Mouse (Mus musculus) MEL (cell line): ENCODE measurements around the gene Thsd7b. TPM values are rescaled to one million over a fixed set of nuclear protein-coding genes. Genes with fewer than 3 reads are reported as not detected.
A peak's percentile ranks its signal among the peaks of the same experiment; 100 is the strongest.

Source experiments
- DNase-seq: peaks from one replicate; pipeline ENCODE4 v3.0.0; 2011; ENCODE audit warnings: low read depth, low spot score
- H3K27ac ChIP-seq: 2 replicates; pipeline ENCODE4 v1.5.1; 2012; ENCODE audit warnings: low read depth, mild to moderate bottlenecking, control low read depth, low read length, moderate library complexity; ENCODE audit not compliant: control insufficient read depth
- H3K27me3 ChIP-seq, 2 experiments: fragments of 150-350 bp in 1 of 2; sonication (generic) in 1 of 2; 2 replicates each; pipeline ENCODE4 v1.6.1; 2012; ENCODE audit warnings: low read length in 2 of 2, mild to moderate bottlenecking in 2 of 2, improper control_type of control experiment in 1 of 2, moderate library complexity in 1 of 2; ENCODE audit not compliant: insufficient read depth in 2 of 2, control insufficient read depth in 1 of 2
- H3K36me3 ChIP-seq, 2 experiments: 2 replicates each; pipeline ENCODE4 v1.6.1; 2012 to 2014; ENCODE audit warnings: low read length in 2 of 2, improper control_type of control experiment in 1 of 2, inconsistent platforms in 1 of 2, mild to moderate bottlenecking in 1 of 2; ENCODE audit not compliant: insufficient read depth in 2 of 2, control insufficient read depth in 1 of 2
- H3K4me1 ChIP-seq, 2 experiments: fragments of 150-350 bp in 1 of 2; sonication (generic) in 1 of 2; 2 replicates each; pipeline ENCODE4 v1.6.1; 2012; ENCODE audit warnings: low read length in 2 of 2, improper control_type of control experiment in 1 of 2, mild to moderate bottlenecking in 1 of 2; ENCODE audit not compliant: insufficient read depth in 2 of 2, control insufficient read depth in 1 of 2
- H3K4me3 ChIP-seq, 2 experiments: fragments of 150-350 bp in 1 of 2; sonication (generic) in 1 of 2; 2 replicates each; pipeline ENCODE4 v1.5.1; 2012; ENCODE audit warnings: low read depth in 2 of 2, low read length in 2 of 2, mild to moderate bottlenecking in 2 of 2, moderate library complexity in 2 of 2, control low read depth in 1 of 2, improper control_type of control experiment in 1 of 2; ENCODE audit not compliant: control insufficient read depth in 1 of 2, insufficient read depth in 1 of 2
- H3K79me2 ChIP-seq: 2 replicates; pipeline ENCODE4 v1.6.1; 2012; ENCODE audit warnings: mild to moderate bottlenecking, low read length, moderate library complexity; ENCODE audit not compliant: control insufficient read depth, poor library complexity, insufficient read depth
- H3K9ac ChIP-seq: 2 replicates; pipeline ENCODE4 v1.6.1; 2012; ENCODE audit warnings: low read depth, mild to moderate bottlenecking, control low read depth, low read length, moderate library complexity; ENCODE audit not compliant: control insufficient read depth, poor library complexity, severe bottlenecking
- H3K9me3 ChIP-seq: fragments of 150-350 bp; sonication (generic); replicated peaks from 2 replicates; pipeline ENCODE4 v1.6.1; 2012; ENCODE audit warnings: mild to moderate bottlenecking, low read length, improper control_type of control experiment, moderate library complexity; ENCODE audit not compliant: insufficient read depth
- BHLHE40 ChIP-seq: IDR thresholded peaks from 2 replicates; pipeline ENCODE4 v1.6.1; 2012; ENCODE audit warnings: low read depth, mild to moderate bottlenecking, inconsistent platforms, low read length, improper control_type of control experiment, borderline replicate concordance
- CTCF ChIP-seq, 3 experiments: IDR thresholded peaks in 2 of 3; conservative IDR thresholded peaks in 1 of 3; 2 replicates each; pipeline ENCODE4 v1.5.1; 2011 to 2012; ENCODE audit warnings: low read length in 3 of 3, low read depth in 2 of 3, mild to moderate bottlenecking in 2 of 3, improper control_type of control experiment in 1 of 3, inconsistent platforms in 1 of 3, mixed read lengths in 1 of 3, moderate library complexity in 1 of 3; ENCODE audit not compliant: control insufficient read depth in 1 of 3, insufficient read depth in 1 of 3, poor library complexity in 1 of 3, severe bottlenecking in 1 of 3
- E2F4 ChIP-seq: IDR thresholded peaks from 2 replicates; pipeline ENCODE4 v1.6.1; 2011; ENCODE audit warnings: low read depth, low read length, improper control_type of control experiment, borderline replicate concordance
- MEF2A ChIP-seq: IDR thresholded peaks from 2 replicates; pipeline ENCODE4 v1.6.1; 2014; ENCODE audit warnings: low read depth, mild to moderate bottlenecking, inconsistent platforms, low read length, improper control_type of control experiment; ENCODE audit not compliant: poor library complexity, insufficient replicate concordance, severe bottlenecking; ENCODE audit errors: extremely low read depth
- MYC ChIP-seq: IDR thresholded peaks from 2 replicates; pipeline ENCODE4 v1.6.1; 2011; ENCODE audit warnings: low read depth, mild to moderate bottlenecking, low read length, improper control_type of control experiment, moderate library complexity
- RAD21 ChIP-seq: IDR thresholded peaks from 2 replicates; pipeline ENCODE4 v1.6.1; 2011; ENCODE audit warnings: mild to moderate bottlenecking, low read depth, low read length, improper control_type of control experiment
- SMC3 ChIP-seq: IDR thresholded peaks from 2 replicates; pipeline ENCODE4 v1.6.1; 2011; ENCODE audit warnings: low read depth, low read length, improper control_type of control experiment
- TBP ChIP-seq: IDR thresholded peaks from 2 replicates; pipeline ENCODE4 v1.8.0; 2011; ENCODE audit warnings: low read depth, low read length, improper control_type of control experiment
- USF2 ChIP-seq, 2 experiments: IDR thresholded peaks; 2 replicates each; pipeline ENCODE4 v1.6.1; 2011 to 2012; ENCODE audit warnings: improper control_type of control experiment in 2 of 2, low read length in 2 of 2, borderline replicate concordance in 1 of 2, inconsistent platforms in 1 of 2, low read depth in 1 of 2, mild to moderate bottlenecking in 1 of 2; ENCODE audit not compliant: insufficient read depth in 1 of 2
- ZMIZ1 ChIP-seq: IDR thresholded peaks from 2 replicates; pipeline ENCODE4 v1.6.1; 2012; ENCODE audit warnings: low read depth, mild to moderate bottlenecking, inconsistent platforms, low read length, improper control_type of control experiment, moderate library complexity
- polyA plus RNA-seq, 2 experiments: library from polyadenylated mRNA; stranded (reverse) in 1 of 2; unstranded in 1 of 2; fragments of >175 nt in 1 of 2; fragments of >200 nt in 1 of 2; gene quantifications; 2 replicates each; pipeline versions ENCODE4 v1.2.1 to v1.2.4; 2012; ENCODE audit warnings: low replicate concordance in 2 of 2, low read depth in 1 of 2; ENCODE audit not compliant: insufficient read length in 2 of 2, insufficient read depth in 1 of 2, missing spikeins in 1 of 2
- total RNA-seq: library from RNA; depleted of rRNA; stranded (reverse); fragments of 300-350 nt; gene quantifications from 2 replicates; pipeline ENCODE4 v1.2.3, GENCODE M21; 2012; rRNA removed

Thsd7b gene
- total RNA-seq (not detected in 2 replicates), polyA plus RNA-seq (not detected)

- H3K9ac ChIP-seq = no peak within 1 kb of the TSS
- H3K36me3 ChIP-seq = no peaks in the 10 kb centered on the region
- no peak for TF ChIP-seq E2F4
- TF ChIP-seq MEF2A = no peak
- no peak for TF ChIP-seq MYC
- TF ChIP-seq USF2 (IDR thresholded peaks at IDR 0.05; ENCODE audit: borderline replicate concordance in 1 of 2, insufficient read depth in 1 of 2, low read depth in 1 of 2, low read length in 2 of 2) = no peak
- TF ChIP-seq BHLHE40 = no peak
- no peaks in the 10 kb centered on the region for H3K79me2 ChIP-seq
- no peak within 1 kb of the TSS for H3K4me3 ChIP-seq
- no peak within 1 kb of the TSS for H3K27ac ChIP-seq
- H3K27me3 ChIP-seq = no peaks in the 10 kb centered on the region
- H3K4me1 ChIP-seq = no peaks in the 10 kb centered on the region
- no peak for DNase-seq
- no peaks in the 10 kb centered on the region for H3K9me3 ChIP-seq
These were observed at the start of gene Thsd7b for GRCm38 (mm10) chr1:129272982-129273937. TSS of gene Thsd7b (plus strand) at chr1:129273302.

- peak; percentile 9 for DNase-seq
- no peaks in the 10 kb centered on the region for H3K79me2 ChIP-seq
- H3K4me1 ChIP-seq = no peaks in the 10 kb centered on the region
- no peak for TF ChIP-seq ZMIZ1
- TF ChIP-seq CTCF (IDR thresholded peaks at IDR 0.05 in 2 of 3, conservative IDR thresholded peaks at IDR 0.05 in 1 of 3; ENCODE audit: control insufficient read depth in 1 of 3, insufficient read depth in 1 of 3, low read depth in 2 of 3, low read length in 3 of 3, poor library complexity in 1 of 3, severe bottlenecking in 1 of 3) = peak in 2 of 3 experiments; percentile 18 to 27; a peak in 2 of 6 replicates
- TF ChIP-seq USF2 (IDR thresholded peaks at IDR 0.05; ENCODE audit: borderline replicate concordance in 1 of 2, insufficient read depth in 1 of 2, low read depth in 1 of 2, low read length in 2 of 2) = no peak
- TF ChIP-seq TBP = no peak
- peak; percentile 22 for TF ChIP-seq RAD21
- TF ChIP-seq SMC3 = peak; percentile 31
- TF ChIP-seq, all 39 proteins: peak for 3
- Histone ChIP-seq H3K27me3 (no peaks in the 10 kb centered on the region), H3K4me3 (no peak overlapping the region), H3K9ac (no peak overlapping the region), H3K9me3 (no peaks in the 10 kb centered on the region), H3K36me3 (no peaks in the 10 kb centered on the region), H3K27ac (no peak overlapping the region)
These were observed 28.8 kb upstream of the Thsd7b start for GRCm38 (mm10) chr1:129244292-129244691.
